Mouse (Mus musculus): ENCODE results near the gene Hoxb5.

- no peak for TF ChIP-seq CTCF (conservative IDR thresholded peaks at IDR 0.05; ENCODE audit: low read length)
- TF ChIP-seq NANOG (IDR thresholded peaks at IDR 0.05; ENCODE audit: borderline replicate concordance, low read length): no peak
- no peak for TF ChIP-seq POU5F1 (IDR thresholded peaks at IDR 0.05; ENCODE audit: borderline replicate concordance, low read length)
These were observed 13.8 kb upstream of the Hoxb5 start for GRCm38 (mm10) chr11:96289293-96289692.
